Mouse (Mus musculus): ENCODE data around the gene Lgi1. TPM values are rescaled to one million over a fixed set of nuclear protein-coding genes. Genes with fewer than 3 reads are reported as not detected.

Lgi1 gene
- polyA plus RNA-seq, 2 experiments from 2014 or later: 0.27 to 0.28 TPM

GRCm38 (mm10) chr19:38327002-38327401 is 62.7 kb downstream of the Lgi1 start:
- ATAC-seq: no peak

DNA sequence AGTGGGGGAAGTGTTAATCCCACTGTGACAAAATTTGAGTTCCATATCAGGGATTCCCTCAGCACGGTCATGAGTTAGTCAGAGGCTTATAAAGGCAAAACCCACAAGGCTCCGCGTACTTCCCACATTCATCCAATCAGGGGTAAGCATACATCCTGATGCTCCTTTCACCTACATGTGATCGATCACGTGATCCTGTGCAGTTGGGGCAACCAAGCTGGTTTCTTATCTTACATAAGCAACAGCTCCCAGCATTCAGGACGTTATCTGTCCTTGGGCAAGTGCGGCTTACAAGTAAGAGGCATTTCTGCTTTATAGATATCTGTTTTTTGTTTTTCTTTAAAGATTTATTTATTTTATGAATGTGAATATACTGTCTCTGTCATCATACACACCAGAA is 63.7 kb downstream of the Lgi1 start:
- ATAC-seq: no peak

- ATAC-seq: no peak
Observed at GRCm38 (mm10) chr19:38329257-38329656, 64.9 kb downstream of the Lgi1 start.

DNA sequence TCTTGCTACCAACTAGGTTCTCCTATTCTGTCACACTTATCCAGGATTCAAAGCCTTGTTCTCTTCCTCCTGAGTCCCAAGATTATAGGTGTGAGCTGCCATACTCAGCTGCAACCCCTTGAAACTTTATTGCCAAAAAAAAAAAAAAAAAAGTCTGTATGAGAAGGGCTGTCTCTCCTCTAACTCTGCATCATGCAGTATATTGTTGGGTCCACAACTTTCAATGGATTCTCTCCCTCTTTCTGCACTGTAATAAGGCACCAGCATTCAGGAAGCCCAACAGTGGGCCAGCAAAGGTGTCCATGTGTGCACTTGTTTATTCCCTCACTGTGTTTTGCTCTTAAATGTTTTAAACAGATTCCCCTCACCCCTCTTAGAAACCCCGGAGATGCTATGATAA is 66.7 kb downstream of the Lgi1 start:
- ATAC-seq: no peak

GRCm38 (mm10) chr19:38332245-38332644 is 67.9 kb downstream of the Lgi1 start:
- no peak for ATAC-seq

- ATAC-seq: no peak
Observed at GRCm38 (mm10) chr19:38332820-38333219, 68.5 kb downstream of the Lgi1 start.

DNA sequence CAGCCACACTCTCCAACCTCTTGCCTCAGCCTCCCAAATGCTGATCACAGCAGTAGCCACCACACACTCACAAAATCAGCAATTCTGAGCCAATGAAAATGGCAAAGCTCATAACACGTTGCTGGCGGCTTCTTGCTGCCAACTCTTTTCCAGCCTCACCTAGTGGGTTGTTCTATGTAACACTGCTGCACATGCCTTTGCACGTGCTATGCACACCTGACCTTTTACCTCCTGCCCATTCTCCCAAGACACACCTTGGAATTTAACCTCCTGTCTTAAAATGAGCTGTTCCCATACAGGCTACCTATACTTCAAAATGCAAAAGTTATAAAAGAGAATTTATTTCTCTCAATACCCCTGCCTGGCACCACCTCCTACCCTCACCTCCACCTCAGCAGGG is 72.2 kb downstream of the Lgi1 start:
- ATAC-seq: no peak

- no peak for ATAC-seq
Observed at GRCm38 (mm10) chr19:38337332-38337731, 73.0 kb downstream of the Lgi1 start.

DNA sequence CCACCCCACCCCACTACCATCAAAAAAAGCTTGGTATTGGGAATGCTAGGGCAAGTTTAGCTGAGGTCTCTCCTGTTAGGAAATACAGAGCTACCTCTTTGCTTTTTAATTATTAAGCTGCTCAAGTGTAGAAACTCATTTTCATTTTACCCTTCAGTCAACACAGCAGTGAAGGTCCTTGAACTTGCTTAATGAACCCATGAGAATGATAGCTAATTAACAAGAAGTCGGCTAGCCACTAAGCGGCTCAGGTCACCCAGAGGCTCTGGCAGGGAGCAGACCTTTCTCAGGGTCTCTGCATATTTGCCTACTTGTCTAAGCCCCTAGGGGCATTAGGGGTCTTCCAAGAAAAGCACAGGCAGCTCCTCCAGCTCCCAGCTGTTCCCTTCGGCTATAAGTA is 75.4 kb downstream of the Lgi1 start:
- no peak for ATAC-seq

DNA sequence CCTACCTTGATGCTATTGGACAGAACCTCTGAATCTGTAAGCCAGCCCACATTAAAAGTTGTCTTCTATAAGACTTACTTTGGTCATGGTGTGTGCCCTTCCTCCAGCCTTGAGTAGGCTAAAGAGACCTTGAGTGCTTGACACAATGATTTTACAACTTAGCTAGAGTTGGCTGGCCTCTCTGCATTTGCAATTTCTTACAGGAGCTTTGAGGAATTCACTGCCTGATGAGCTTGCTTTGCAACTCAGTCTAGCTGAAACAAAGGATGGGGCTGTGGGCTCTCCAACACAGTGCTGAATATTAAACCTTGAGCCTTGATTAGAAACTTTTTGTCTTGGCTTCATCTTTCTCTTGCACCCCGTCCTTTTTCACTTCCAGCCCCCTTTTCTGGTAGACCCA is 78.9 kb downstream of the Lgi1 start:
- no peak for ATAC-seq

DNA sequence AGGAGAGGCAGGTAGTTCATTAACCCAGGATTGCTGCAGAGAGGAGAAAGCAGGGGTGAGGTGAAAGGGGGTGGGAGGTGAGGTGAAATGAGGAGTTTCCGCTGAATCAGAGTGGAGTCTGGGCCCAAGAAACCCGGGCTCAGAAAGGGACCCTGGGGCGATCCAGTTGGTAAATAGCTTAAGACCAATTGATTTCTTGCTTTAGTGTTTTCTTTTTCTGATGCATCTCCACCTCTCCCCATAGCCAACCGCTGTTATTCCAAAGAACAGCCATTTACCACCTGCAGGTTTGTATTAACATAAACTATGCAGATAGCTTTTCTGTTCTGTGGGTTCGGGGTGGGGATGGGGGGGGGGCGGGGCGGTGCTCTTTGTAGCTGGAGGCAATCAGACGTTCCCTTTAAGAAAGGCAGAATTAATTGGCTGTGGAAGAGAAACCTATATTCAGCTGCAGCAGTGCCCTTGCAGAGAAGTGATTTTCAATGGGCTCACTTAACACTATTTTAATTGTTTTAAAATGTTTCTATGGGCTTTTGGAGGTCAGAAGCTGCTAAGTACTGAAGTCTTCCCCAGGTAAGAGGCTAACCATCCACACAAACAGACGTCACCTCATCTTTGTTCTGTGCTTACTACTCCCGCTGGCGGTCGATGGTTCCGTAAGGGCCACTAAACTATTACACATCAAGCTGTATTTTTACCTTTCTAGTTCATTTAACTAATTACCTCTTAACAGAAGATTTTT is 84.1 kb downstream of the Lgi1 start:
- ATAC-seq: no peak

GRCm38 (mm10) chr19:38349013-38349341 is 84.6 kb downstream of the Lgi1 start:
- no peak for ATAC-seq

- ATAC-seq: no peak
Observed at GRCm38 (mm10) chr19:38351202-38351601, 86.9 kb downstream of the Lgi1 start.

GRCm38 (mm10) chr19:38351728-38352127 is 87.4 kb downstream of the Lgi1 start:
- ATAC-seq: no peak

DNA sequence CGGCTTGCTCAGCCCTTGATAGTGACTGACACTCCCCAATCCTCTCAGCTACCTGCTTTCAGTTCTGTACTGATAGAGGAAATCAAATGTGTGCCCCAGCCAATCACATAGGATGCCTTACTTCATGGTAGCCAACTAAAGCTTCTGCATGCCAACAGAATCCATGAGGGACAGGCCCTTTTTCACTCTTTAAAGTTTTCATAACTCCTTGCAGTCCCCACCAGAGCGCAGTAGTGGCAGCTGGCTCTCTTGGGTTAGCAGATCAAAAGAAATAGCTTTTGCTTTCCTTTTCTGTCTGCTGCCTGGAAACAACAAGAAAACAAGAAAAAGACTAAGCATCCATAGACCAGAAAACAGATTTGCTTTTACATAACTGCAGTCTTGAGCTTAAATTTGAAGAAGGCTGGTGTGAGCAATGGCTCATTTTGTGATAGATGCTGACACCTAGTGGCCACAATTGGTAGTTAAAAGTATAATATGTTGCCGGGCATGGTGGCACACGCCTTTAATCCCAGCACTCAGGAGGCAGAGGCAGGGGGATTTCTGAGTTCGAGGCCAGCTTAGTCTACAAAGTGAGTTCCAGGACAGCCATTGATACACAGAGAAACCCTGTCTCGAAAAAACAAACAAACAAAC is 88.3 kb downstream of the Lgi1 start:
- peak; percentile 81 for ATAC-seq

GRCm38 (mm10) chr19:38354279-38354678 is 89.9 kb downstream of the Lgi1 start:
- ATAC-seq: no peak

- no peak for ATAC-seq
Observed at GRCm38 (mm10) chr19:38354819-38355360, 90.6 kb downstream of the Lgi1 start.

- no peak for ATAC-seq
Observed at GRCm38 (mm10) chr19:38356211-38356828, 92.0 kb downstream of the Lgi1 start.

- no peak for ATAC-seq
Observed at GRCm38 (mm10) chr19:38357956-38358623, 93.8 kb downstream of the Lgi1 start.

GRCm38 (mm10) chr19:38359287-38359686 is 95.0 kb downstream of the Lgi1 start:
- peak; percentile 60 for ATAC-seq

Data from CD4-positive, CD25-positive, alpha-beta regulatory T cell, adult 4 months (primary cell).